Mouse (Mus musculus): ENCODE measurements around the gene Evi2b. TPM values are rescaled to one million over a fixed set of nuclear protein-coding genes. Genes with fewer than 3 reads are reported as not detected.

Gene Evi2b
- polyA plus RNA-seq, 1 experiment from 2014 or later: 4.3 TPM

DNA sequence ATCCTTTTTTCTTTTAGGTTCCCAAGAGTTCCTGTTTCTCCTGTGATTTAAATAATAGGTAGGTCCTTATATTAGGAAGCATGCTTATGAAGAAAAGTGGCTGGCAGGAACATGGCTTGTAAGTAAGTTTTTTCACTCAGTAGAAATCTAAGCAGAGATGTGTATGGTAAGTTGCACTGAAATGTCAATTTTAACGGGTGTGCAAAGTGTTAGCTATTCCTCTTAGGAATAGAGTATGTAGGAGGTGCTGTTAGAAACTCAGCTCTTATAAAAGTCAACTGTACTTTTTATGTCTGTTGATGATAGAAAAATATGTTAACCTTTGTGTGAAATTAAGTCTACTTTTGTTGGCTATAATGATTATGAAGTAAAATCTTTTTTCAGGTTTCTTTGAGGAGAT lies 55.5 kb downstream of the Evi2b start:
- WGBS (ENCODE audit: insufficient replicate concordance): 54% methylated on average over 1 of the region's 1 CpGs
- no peak for ATAC-seq
- Histone ChIP-seq H3K27me3 (replicated peaks) (no peaks in the 10 kb centered on the region), H3K4me2 (no peak overlapping the region), H3K4me1 (no peaks in the 10 kb centered on the region), H3K27ac (no peak overlapping the region), H3K9ac (no peak overlapping the region), H3K4me3 (no peak overlapping the region), H3K36me3 (peaks cover 24% of the 10 kb centered on the region), H3K9me3 (replicated peaks) (no peaks in the 10 kb centered on the region)

Other genes with a start within 250 kb of the Evi2b start
- not detected in 2 replicates for gene Gm9964, start 226.9 kb downstream of the Evi2b start, polyA plus RNA-seq (2016; fragmentation: Nextera tagmentation; extraction: Ambion mirVana)
- 2.3 and 2.5 TPM in 2 replicates for gene Nf1, start 184.1 kb downstream of the Evi2b start, polyA plus RNA-seq (2016; fragmentation: Nextera tagmentation; extraction: Ambion mirVana)
- 0.12 TPM in 1 of 2 replicates, not detected in the other for gene Omg, start 19.7 kb downstream of the Evi2b start, polyA plus RNA-seq (2016; fragmentation: Nextera tagmentation; extraction: Ambion mirVana)
- gene Evi2, start 6.8 kb upstream of the Evi2b start, polyA plus RNA-seq (2016; fragmentation: Nextera tagmentation; extraction: Ambion mirVana): 0.66 and 0.77 TPM in 2 replicates
- gene Evi2a, start 6.8 kb upstream of the Evi2b start, polyA plus RNA-seq (2016; fragmentation: Nextera tagmentation; extraction: Ambion mirVana): 3.4 and 4.2 TPM in 2 replicates
- 1.1 and 1.5 TPM in 2 replicates for gene Rab11fip4, start 67.5 kb upstream of the Evi2b start, polyA plus RNA-seq (2016; fragmentation: Nextera tagmentation; extraction: Ambion mirVana)

Data from liver, embryonic 12.5 days (tissue).